Mouse (Mus musculus) forebrain, embryonic 16.5 days (tissue): ENCODE results near the gene Pnkd. TPM values are rescaled to one million over a fixed set of nuclear protein-coding genes. Genes with fewer than 3 reads are reported as not detected.

Source experiments
- ATAC-seq: fragments of 200-750 bp; cut with Nextera tagmentation; 2 replicates; pipeline ENCODE4 v1.8.0; 2017; ENCODE audit warnings: mild to moderate bottlenecking, moderate library complexity
- H3K27ac ChIP-seq: fragments of 300-500 bp; sonication (generic); 2 replicates; pipeline ENCODE4 v1.5.1; 2014; ENCODE audit warnings: low read length, control low read depth
- H3K27me3 ChIP-seq: fragments of 300-500 bp; sonication (generic); replicated peaks from 2 replicates; pipeline ENCODE4 v1.6.1; 2014; ENCODE audit warnings: low read length; ENCODE audit not compliant: control insufficient read depth, insufficient read depth
- H3K36me3 ChIP-seq: fragments of 300-500 bp; sonication (generic); 2 replicates; pipeline ENCODE4 v1.6.1; 2014; ENCODE audit not compliant: control insufficient read depth, insufficient read depth
- H3K4me1 ChIP-seq: fragments of 300-500 bp; sonication (generic); replicated peaks from 2 replicates; pipeline ENCODE4 v1.6.1; 2014; ENCODE audit warnings: low read length; ENCODE audit not compliant: control insufficient read depth, insufficient read depth
- H3K4me2 ChIP-seq: fragments of 300-500 bp; sonication (generic); 2 replicates; pipeline ENCODE4 v1.6.1; 2014; ENCODE audit warnings: mild to moderate bottlenecking, low read length, control low read depth
- H3K4me3 ChIP-seq: fragments of 300-500 bp; sonication (generic); replicated peaks from 2 replicates; pipeline ENCODE4 v1.5.1; 2014; ENCODE audit warnings: mild to moderate bottlenecking, low read length, control low read depth
- H3K9ac ChIP-seq: fragments of 300-500 bp; sonication (generic); replicated peaks from 2 replicates; pipeline ENCODE4 v1.6.1; 2014; ENCODE audit warnings: low read depth, low read length, control low read depth
- H3K9me3 ChIP-seq: fragments of 300-500 bp; sonication (generic); 2 replicates; pipeline ENCODE4 v1.6.1; 2016; ENCODE audit warnings: low read length; ENCODE audit not compliant: control insufficient read depth
- WGBS: fragments of 180-500 bp; shearing (Covaris S2); extraction: QIAGEN DNeasy Blood & Tissue Kit; methylation state at CpG from one replicate; pipeline ENCODE4 v1.1.7; 2014; 5-methylcytosine and 5-hydroxymethylcytosine counted together
- polyA plus RNA-seq: library from polyadenylated mRNA; unstranded; fragments of >200 nt; fragmentation: Nextera tagmentation; extraction: Ambion mirVana; gene quantifications from 2 replicates; pipeline ENCODE4 v1.2.1, GENCODE M21; 2015

The Pnkd gene
- polyA plus RNA-seq, 1 experiment from 2014 or later, result 98.4 TPM

DNA sequence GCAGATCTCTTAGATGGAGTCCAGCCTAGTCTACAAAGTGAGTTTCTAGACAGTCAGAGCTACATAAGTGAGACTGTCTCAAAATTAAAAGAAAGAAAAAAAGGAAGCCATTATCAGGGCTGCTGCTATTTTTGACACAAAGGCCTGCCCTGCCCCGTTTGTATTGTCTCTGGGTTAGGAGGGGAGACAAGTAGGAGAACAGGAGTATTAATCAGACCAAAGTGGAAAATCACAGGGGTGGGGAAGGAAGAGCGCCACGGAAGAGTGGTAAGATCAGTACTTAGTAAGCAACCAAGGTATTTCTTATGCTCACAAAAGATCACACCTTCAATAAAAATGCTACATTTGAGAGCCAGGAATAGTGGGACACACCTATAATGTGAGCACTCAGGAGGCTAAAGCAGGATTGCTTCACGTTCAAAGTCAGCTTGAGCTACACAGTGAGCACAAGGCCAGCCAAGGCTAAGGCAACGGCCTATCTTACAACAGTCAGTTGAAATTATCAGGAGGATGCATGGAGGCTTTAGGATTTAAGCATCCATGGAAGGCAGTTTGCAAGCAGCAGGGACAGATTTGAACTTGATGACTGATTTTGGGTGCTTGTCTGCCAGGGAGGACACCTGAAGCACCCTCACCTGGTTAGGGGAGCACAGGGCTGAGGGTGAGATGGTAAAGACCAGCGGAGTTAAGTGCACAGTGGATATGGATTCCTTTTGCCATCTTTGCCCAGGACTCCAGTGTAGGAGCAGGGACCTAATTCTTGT lies 15.8 kb downstream of the Pnkd start:
- no peaks in the 10 kb centered on the region for H3K9me3 ChIP-seq
- no peak for ATAC-seq
- H3K4me2 ChIP-seq, result no peak overlapping the region
- H3K4me1 ChIP-seq, result peaks cover 18% of the 10 kb centered on the region
- 82% methylated on average over 6 of the region's 6 CpGs for WGBS
- H3K27ac ChIP-seq, result no peak overlapping the region
- no peak overlapping the region for H3K9ac ChIP-seq
- H3K4me3 ChIP-seq, result no peak overlapping the region
- no peaks in the 10 kb centered on the region for H3K36me3 ChIP-seq
- H3K27me3 ChIP-seq, result peaks cover 7% of the 10 kb centered on the region; the same call in 1 of the 2 replicates

DNA sequence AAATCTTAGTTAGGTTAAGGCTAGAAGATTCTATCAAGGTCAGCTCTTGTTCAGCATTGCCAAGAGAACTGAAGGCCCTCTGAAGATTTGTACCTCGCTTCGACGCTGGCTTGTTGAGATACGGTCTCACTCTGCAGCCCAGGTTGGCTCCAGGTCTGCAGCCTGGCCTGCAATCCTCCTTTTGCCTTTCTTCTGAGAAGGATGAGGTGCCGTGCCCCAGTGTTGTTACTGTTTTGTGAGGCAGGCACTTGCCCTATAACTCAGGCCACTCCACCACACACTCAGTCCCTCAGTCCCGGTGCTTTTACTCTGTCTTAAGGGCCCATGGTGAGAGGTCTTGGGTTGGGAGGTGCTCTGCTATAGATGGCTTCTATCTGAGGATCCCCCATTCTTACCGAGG lies 17.5 kb downstream of the Pnkd start:
- Histone ChIP-seq H3K36me3 (no peaks in the 10 kb centered on the region), H3K27me3 (peaks cover 7% of the 10 kb centered on the region; the same call in 1 of the 2 replicates), H3K27ac (no peak overlapping the region), H3K4me1 (peaks cover 9% of the 10 kb centered on the region), H3K9ac (no peak overlapping the region), H3K4me2 (no peak overlapping the region), H3K9me3 (no peaks in the 10 kb centered on the region), H3K4me3 (no peak overlapping the region)
- ATAC-seq, result no peak
- 95% methylated on average over 7 of the region's 7 CpGs for WGBS

DNA sequence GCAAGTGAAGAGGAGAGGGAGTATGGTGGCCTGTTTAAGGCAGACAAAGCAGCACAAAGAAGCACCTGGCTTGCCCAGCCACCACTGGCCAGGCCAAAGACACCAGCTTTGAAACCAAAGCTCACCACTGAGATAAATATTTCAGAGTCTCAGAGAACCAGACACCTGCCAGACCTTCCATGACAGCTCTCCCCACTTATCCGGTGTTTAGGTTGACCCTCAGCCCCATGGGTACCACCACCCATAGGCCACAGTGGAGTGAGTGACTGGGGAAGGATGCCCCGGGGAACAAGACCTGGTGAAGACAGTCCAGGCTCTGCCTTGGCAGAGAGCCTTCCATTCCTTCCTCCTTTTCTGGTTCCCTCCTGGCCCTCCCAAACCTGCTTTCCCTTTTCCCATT lies 18.1 kb downstream of the Pnkd start:
- H3K4me1 ChIP-seq, result peaks cover 9% of the 10 kb centered on the region
- H3K9ac ChIP-seq, result no peak overlapping the region
- no peak for ATAC-seq
- H3K36me3 ChIP-seq, result no peaks in the 10 kb centered on the region
- no peak overlapping the region for H3K27ac ChIP-seq
- H3K9me3 ChIP-seq, result no peaks in the 10 kb centered on the region
- H3K4me2 ChIP-seq, result no peak overlapping the region
- no peak overlapping the region for H3K4me3 ChIP-seq
- peaks cover 7% of the 10 kb centered on the region; the same call in 1 of the 2 replicates for H3K27me3 ChIP-seq
- 83% methylated on average over 2 of the region's 2 CpGs for WGBS

DNA sequence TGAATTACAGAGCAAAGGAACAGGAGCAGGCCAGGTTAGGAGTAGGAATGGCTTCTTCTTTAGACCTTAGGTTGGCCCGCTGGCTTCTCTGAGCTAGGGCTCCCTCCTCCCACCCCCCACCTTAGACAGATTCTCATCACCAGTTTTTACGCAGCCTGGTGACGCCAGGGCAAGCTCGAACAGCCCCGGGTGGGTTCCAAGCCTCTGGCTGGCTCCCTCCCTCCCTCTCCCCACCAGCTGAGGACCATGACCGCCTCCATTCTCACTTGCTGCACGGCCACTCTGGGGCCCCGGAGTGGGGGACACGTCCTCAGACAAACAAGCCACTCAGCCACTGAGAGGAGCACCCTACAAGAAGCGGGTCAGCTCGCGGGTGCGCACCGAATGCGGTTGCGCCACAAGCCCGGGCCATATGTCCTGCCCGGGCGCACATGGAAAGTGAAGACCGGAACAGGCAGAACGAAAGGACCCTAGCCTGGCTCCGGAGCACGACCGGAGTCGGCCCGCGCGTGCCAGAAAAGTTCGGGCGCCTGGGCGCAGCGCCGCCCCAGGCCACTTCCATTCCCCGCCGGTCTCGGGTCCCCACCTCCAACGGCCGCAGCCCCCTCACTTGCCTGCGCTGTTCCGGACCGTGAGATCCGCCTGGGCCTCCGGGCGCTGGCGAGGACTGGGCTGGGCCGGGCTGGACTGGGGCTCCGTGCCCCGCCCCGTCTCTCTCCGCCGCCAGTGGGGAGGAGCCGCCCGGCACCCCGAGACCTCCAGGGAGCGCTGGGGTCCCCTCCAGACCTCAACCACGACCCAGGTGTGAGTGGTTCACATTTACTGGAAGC lies 19.0 kb downstream of the Pnkd start:
- Histone ChIP-seq H3K27ac (no peak overlapping the region), H3K9ac (peak overlapping the region; percentile 55), H3K27me3 (peaks cover 7% of the 10 kb centered on the region; the same call in 1 of the 2 replicates), H3K9me3 (no peaks in the 10 kb centered on the region), H3K4me3 (peak overlapping the region; percentile 49), H3K4me2 (peak overlapping the region; percentile 72), H3K36me3 (no peaks in the 10 kb centered on the region), H3K4me1 (peaks cover 9% of the 10 kb centered on the region)
- 1% methylated on average over 55 of the region's 56 CpGs for WGBS
- peak; percentile 74 for ATAC-seq

DNA sequence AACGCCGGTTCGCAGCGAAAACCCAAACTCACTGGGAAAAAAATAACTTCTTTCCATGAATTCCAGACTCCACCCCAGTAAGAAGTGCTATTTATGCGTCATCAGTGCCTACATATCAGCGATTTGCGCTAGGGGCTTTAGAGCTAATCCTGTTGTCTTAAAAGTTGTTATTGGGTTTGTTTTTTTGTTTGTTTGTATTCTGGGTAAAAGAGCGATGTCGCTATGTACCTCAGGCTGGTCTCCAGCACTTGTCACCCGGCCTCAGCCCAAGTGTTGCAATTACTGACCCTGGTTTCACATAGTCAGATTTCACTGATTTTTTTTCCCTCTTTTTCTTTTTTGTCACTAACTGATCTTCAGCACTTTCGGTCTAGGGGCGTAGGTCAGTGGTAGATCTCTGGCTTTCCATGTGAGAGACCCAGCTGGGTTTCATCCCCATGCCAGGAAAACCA lies 19.6 kb downstream of the Pnkd start:
- Histone ChIP-seq H3K9me3 (no peaks in the 10 kb centered on the region), H3K27ac (no peak overlapping the region), H3K27me3 (peaks cover 7% of the 10 kb centered on the region; the same call in 1 of the 2 replicates), H3K4me1 (peaks cover 9% of the 10 kb centered on the region), H3K9ac (peak overlapping the region; percentile 55), H3K36me3 (no peaks in the 10 kb centered on the region), H3K4me2 (peak overlapping the region; percentile 72), H3K4me3 (peak overlapping the region; percentile 49)
- ATAC-seq, result no peak
- WGBS, result 13% methylated on average over 12 of the region's 12 CpGs

DNA sequence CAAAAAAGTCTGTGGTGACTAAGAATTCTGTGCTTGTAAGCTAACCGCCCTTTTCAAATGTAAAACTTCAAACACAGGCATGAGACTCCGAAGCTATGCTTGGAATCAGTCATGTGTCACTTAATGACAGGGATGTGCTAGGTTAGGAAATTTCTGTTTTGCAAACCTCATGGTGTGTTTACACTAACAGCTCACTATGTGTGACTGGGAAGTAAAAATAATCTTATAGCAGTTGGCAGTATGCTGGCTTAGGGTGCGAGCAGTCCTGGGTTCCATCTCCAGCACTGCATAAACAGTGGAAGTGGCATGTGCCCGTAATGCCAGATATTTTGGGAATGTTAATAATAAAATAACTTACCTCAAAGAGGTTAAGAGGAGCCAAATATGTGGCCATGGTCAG lies 20.2 kb downstream of the Pnkd start:
- Histone ChIP-seq H3K27ac (no peak overlapping the region), H3K9me3 (no peaks in the 10 kb centered on the region), H3K4me1 (peaks cover 9% of the 10 kb centered on the region), H3K4me3 (no peak overlapping the region), H3K9ac (no peak overlapping the region), H3K4me2 (no peak overlapping the region), H3K36me3 (no peaks in the 10 kb centered on the region), H3K27me3 (peaks cover 7% of the 10 kb centered on the region; the same call in 1 of the 2 replicates)
- 73% methylated on average over 4 of the region's 4 CpGs for WGBS
- no peak for ATAC-seq

DNA sequence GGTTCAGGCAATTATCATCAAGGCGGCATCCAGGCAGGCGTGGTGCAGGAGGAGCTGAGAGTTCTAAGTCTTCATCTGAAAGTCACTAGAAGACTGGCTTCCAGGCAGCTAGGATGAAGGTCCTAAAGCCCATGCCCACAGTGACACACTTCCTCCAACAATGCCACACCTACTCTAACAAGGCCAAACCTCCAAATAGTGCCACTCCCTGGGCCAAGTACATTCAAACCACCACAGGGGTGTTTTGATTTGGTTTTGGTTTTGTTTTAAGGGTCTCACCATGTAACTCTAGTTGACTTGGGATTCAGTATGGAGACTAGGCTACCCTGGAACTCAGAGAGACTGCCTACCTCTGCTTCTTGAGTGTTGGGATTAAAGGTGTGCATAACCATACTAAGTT lies 20.8 kb downstream of the Pnkd start, which contains the start of gene Tmbim1:
Gene Tmbim1 (minus strand): TSS at position 101 of the 400 bp plus-strand sequence.
- no peak within 1 kb of the TSS for H3K27ac ChIP-seq
- peaks cover 7% of the 10 kb centered on the region; the same call in 1 of the 2 replicates for H3K27me3 ChIP-seq
- 75% methylated on average over 2 of the region's 2 CpGs for WGBS
- H3K9me3 ChIP-seq, result no peaks in the 10 kb centered on the region
- peaks cover 9% of the 10 kb centered on the region for H3K4me1 ChIP-seq
- ATAC-seq, result no peak
- no peaks in the 10 kb centered on the region for H3K36me3 ChIP-seq
- H3K4me2 ChIP-seq, result peak within 1 kb of the TSS; percentile 72; the same call in 1 of the 2 replicates
- no peak within 1 kb of the TSS for H3K9ac ChIP-seq
- H3K4me3 ChIP-seq, result no peak within 1 kb of the TSS

DNA sequence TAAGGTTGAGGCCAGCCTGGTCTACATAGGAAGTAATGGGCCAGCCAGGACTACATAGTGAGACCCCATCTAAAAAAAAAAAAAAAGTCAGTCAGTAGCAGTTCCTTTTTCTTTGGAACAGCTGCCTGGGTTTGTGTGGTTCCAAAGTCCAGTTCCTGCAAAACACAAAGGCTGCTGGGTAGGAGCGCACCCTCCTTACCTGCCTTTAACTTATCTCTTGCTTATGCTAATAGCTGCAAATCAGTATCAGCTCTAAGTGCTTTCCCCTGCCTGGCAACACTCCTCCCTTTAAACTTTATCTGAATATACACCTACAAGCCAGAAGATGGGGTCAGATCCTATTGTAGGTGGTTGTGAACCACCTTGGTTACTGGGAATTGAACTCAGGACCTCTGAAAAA lies 22.4 kb downstream of the Pnkd start:
- no peak overlapping the region for H3K4me3 ChIP-seq
- no peak overlapping the region for H3K27ac ChIP-seq
- H3K27me3 ChIP-seq, result peaks cover 7% of the 10 kb centered on the region; the same call in 1 of the 2 replicates
- H3K4me1 ChIP-seq, result peaks cover 9% of the 10 kb centered on the region
- H3K9ac ChIP-seq, result no peak overlapping the region
- no peak for ATAC-seq
- H3K36me3 ChIP-seq, result no peaks in the 10 kb centered on the region
- 100% methylated on average over 1 of the region's 1 CpGs for WGBS
- H3K9me3 ChIP-seq, result no peaks in the 10 kb centered on the region
- H3K4me2 ChIP-seq, result no peak overlapping the region
